Mouse (Mus musculus) WW6 (cell line): ENCODE results near the gene Il12rb2.

ENCODE experiments used
- DNase-seq: peaks from one replicate; pipeline ENCODE4 v3.0.0-alpha.2; 2013; ENCODE audit warnings: low read depth, low spot score

Gene Il12rb2

DNA sequence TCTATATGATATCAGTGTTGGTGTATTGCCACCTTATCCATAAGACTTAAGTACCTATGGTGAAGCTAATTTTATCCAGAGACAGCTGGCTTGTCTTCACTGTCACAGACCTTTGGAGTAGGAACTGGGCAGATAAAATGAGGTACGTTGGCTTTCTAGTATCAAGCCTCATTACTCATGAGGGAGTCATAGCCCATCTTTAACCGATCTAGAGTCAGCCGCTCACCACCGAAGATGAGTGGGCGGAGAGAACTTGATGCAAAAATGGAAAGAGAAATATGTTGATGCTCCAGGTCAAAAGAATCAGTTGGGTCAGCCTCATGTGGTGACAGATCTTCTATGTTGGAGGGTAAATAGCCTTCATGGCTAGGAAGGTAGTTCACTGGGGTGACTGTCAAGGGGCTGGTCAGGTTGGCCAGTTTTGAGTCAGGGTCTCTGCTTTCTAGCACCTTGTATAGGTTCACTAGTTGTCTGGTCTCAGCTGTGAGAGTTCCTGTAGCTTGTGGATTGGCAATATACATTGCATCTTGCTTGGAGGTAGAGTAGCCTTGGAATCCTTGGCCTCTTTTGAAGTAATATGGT is 83.9 kb downstream of the Il12rb2 start:
- DNase-seq, result no peak

- DNase-seq, result no peak
Observed at GRCm38 (mm10) chr6:67282897-67283296, 93.1 kb downstream of the Il12rb2 start.

GRCm38 (mm10) chr6:67281614-67282197 is 94.3 kb downstream of the Il12rb2 start:
- no peak for DNase-seq

- no peak for DNase-seq
Observed at GRCm38 (mm10) chr6:67277944-67278343, 98.0 kb downstream of the Il12rb2 start.

DNA sequence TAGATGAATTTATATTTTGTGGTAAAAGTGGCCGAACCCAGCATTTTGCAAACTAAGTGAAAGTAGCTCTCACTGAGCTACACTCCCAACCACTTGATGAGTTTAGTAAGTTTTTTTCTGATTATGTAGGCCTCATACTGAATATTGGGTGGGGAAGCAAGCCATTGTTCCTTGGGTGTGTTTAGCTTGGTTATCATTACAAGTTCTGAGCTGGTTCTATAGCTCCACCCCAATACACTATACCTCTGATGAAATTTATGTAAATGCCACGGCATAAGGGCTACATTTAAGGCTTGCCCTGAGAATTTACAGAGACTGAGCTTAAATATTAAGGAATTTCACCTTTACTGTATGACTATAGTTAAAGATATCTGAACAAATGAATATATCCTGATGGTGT is 106.5 kb downstream of the Il12rb2 start:
- no peak for DNase-seq

DNA sequence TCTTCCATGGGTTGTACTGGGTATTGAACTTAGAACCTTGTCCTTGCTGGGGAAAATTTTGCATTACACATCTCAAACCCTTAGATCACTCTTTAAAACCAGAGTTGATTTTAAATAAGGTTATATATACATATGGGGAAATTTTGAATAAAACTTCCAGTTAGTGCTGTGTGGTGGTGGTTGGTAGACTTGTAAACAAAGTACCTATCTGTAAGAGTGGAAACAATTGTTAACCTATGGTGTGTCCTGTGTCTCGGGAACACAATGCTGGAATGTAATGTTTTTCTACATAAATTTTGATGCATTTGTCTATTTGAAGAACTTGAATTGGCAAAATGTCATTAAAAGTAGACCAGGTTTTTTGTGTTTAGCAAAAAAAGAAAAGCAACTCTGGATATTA is 107.0 kb downstream of the Il12rb2 start:
- DNase-seq, result no peak

DNA sequence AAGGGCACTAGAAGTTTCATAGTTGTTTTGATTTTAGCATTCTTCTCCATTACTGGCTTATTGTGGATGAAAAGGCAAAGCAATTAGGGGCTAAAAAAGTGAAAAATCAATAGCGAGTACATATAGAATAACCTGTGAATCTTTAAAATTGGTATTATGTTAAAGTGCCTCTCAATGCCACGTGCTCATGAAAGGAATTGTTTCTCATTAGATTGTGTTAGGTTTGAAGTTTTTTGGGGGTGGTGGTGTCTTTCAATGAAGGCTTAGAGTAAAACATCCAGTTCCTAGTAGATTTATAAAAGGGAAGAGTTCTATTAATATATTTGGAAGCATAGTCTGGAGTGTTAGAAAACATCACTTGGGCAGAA is 107.8 kb downstream of the Il12rb2 start:
- no peak for DNase-seq

DNA sequence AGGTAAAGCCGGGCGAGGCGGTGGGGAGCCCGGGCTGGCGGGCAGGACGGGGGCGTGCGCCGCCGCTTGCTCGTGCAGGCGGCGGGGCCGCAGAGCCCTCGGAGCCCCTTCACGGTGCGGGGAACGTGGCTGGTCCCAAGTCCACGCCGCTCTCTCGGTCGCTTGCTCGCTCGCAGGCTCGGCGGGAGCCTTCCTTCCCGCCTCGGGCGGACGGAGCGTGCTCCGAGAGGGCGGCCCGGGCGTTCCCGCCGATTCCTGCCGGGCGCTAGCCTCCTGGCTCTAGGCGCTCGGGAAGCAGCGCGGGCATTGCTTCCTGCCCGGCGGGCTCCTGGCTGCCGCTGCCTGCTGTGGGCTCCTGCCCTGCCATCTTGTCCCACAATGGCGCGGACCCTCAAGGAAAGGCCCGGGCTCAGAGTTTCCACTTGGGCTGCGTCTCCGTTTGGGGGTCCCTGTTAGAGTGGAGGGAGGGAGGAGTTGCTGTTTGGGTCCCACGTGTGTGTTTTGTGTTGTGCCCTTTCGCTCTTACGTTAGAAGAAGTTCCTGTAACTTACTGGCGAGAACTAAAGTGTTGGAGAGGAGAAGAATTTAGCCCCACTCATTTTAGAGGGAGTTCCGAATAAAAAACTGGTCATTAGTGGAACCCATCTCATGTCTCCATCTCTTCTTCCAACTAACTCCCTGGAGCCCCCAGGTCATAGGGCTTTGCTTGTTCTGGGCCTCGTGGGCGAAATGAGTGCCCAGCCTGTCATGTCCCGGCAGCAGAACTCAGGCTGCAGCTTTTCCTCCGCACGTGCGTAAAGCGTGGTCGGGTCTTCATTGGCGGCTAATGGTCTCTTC is 108.4 kb downstream of the Il12rb2 start:
- peak; percentile 42 for DNase-seq

- DNase-seq, result peak; percentile 94
Observed at GRCm38 (mm10) chr6:67266664-67267407, 109.2 kb downstream of the Il12rb2 start.

DNA sequence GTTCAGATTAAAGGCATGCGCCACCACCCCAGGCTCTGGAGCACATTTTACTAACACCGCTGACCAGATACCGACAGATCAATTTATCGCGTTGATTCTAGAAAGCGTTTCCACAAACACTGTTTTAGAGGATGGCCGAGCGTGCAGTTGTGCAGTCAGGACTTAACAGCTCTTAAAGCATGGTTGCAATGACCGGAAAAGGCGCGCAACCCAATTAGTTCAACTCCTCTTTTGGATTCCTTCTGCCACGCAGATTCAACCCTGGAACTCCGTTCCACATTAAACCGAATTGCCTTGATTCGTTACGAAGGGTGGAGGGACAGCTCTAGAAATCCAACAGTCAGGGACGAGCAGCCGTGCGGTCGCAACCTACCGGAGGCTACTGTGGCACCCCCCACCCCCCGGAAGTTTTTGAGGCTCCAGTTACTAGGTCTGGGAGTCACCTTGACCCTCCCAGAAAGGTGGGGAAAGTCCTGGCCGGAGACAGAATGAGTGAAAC is 109.8 kb downstream of the Il12rb2 start:
- DNase-seq, result no peak

GRCm38 (mm10) chr6:67264935-67265334 is 111.1 kb downstream of the Il12rb2 start:
- DNase-seq, result no peak

DNA sequence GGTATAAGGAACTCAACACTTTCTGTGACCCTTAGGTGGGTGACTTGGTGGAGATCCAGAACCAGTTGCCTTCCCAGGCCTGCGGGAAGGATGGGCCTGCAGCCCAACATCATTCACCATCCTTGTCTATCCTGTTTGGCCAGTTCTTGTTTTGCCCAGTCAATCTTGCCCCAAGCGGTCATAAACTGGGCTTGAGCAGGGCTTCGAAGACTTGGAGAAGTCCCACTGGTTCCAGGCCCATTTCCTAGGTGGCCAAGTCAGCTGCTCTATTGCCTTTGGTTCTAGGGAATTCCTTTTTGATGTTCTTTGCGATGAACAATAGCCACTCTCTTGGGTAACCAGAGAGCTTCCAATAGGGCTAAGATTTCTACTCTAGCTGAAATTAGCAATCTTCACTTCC is 124.9 kb downstream of the Il12rb2 start:
- no peak for DNase-seq

DNA sequence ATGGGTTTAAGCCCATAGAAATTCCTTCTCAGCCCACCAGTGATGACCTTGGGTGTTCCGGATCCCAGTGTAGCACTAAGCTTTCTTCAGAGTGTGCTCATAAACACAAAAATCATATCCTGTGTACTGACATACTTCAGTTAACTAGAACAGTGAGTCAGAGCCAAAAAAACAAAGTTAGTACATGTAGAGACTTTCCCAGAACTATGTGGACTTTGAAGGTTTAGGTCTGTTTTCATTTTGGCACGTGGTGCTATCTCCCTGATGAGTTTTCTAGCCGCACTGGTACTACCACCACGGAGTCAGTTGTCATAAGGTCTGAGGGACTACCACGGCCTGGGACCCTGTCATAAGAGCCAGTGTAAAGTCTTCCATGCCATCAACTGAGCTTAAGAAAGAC is 131.5 kb downstream of the Il12rb2 start:
- DNase-seq, result no peak

GRCm38 (mm10) chr6:67243765-67244420 is 132.1 kb downstream of the Il12rb2 start:
- DNase-seq, result no peak
